Mouse (Mus musculus) intestine, postnatal 0 days (tissue): ENCODE measurements around the gene Upp2. TPM values are rescaled to one million over a fixed set of nuclear protein-coding genes. Genes with fewer than 3 reads are reported as not detected.

Experiments
- ATAC-seq: fragments of 200-750 bp; cut with Nextera tagmentation; 2 replicates; pipeline ENCODE4 v1.8.0; 2017; ENCODE audit warnings: mild to moderate bottlenecking, moderate TSS enrichment, moderate library complexity
- H3K27ac ChIP-seq: fragments of 300-500 bp; sonication (generic); 2 replicates; pipeline ENCODE4 v1.5.1; 2014; ENCODE audit warnings: mild to moderate bottlenecking, low read depth, low read length, moderate library complexity
- H3K27me3 ChIP-seq: fragments of 300-500 bp; sonication (generic); replicated peaks from 2 replicates; pipeline ENCODE4 v1.6.1; 2014; ENCODE audit warnings: low read length, mixed read lengths; ENCODE audit not compliant: control insufficient read depth, insufficient read depth
- H3K36me3 ChIP-seq: fragments of 300-500 bp; sonication (generic); 2 replicates; pipeline ENCODE4 v1.6.1; 2014; ENCODE audit warnings: mild to moderate bottlenecking, moderate library complexity; ENCODE audit not compliant: control insufficient read depth, insufficient read depth
- H3K4me1 ChIP-seq: fragments of 300-500 bp; sonication (generic); replicated peaks from 2 replicates; pipeline ENCODE4 v1.6.1; 2014; ENCODE audit warnings: antibody characterized with exemption, low read length, mixed read lengths; ENCODE audit not compliant: control insufficient read depth, insufficient read depth
- H3K4me2 ChIP-seq: fragments of 300-500 bp; sonication (generic); replicated peaks from 2 replicates; pipeline ENCODE4 v1.6.1; 2014; ENCODE audit warnings: low read depth, mild to moderate bottlenecking, moderate library complexity
- H3K4me3 ChIP-seq: fragments of 300-500 bp; sonication (generic); 2 replicates; pipeline ENCODE4 v1.5.1; 2014; ENCODE audit warnings: low read depth, low read length
- H3K9ac ChIP-seq: fragments of 300-500 bp; sonication (generic); 2 replicates; pipeline ENCODE4 v1.6.1; 2014; ENCODE audit warnings: mild to moderate bottlenecking, low read depth, low read length
- H3K9me3 ChIP-seq: fragments of 300-500 bp; sonication (generic); 2 replicates; pipeline ENCODE4 v1.6.1; 2016; ENCODE audit warnings: mixed run types; ENCODE audit not compliant: control insufficient read depth
- CTCF ChIP-seq: sonication (generic); IDR thresholded peaks from 2 replicates; pipeline ENCODE4 v1.5.1; 2016; ENCODE audit warnings: low read depth, mild to moderate bottlenecking, control low read depth, antibody characterized with exemption, moderate library complexity
- WGBS: fragments of 180-500 bp; shearing (Covaris S2); extraction: QIAGEN DNeasy Blood & Tissue Kit; methylation state at CpG from one replicate; pipeline ENCODE4 v1.1.7; 2014; 5-methylcytosine and 5-hydroxymethylcytosine counted together
- polyA plus RNA-seq: library from polyadenylated mRNA; unstranded; fragments of >200 nt; fragmentation: Nextera tagmentation; extraction: Ambion mirVana; gene quantifications from 2 replicates; pipeline ENCODE4 v1.2.1, GENCODE M21; 2015

The Upp2 gene
- polyA plus RNA-seq, 1 experiment from 2014 or later = 3.8 TPM

DNA sequence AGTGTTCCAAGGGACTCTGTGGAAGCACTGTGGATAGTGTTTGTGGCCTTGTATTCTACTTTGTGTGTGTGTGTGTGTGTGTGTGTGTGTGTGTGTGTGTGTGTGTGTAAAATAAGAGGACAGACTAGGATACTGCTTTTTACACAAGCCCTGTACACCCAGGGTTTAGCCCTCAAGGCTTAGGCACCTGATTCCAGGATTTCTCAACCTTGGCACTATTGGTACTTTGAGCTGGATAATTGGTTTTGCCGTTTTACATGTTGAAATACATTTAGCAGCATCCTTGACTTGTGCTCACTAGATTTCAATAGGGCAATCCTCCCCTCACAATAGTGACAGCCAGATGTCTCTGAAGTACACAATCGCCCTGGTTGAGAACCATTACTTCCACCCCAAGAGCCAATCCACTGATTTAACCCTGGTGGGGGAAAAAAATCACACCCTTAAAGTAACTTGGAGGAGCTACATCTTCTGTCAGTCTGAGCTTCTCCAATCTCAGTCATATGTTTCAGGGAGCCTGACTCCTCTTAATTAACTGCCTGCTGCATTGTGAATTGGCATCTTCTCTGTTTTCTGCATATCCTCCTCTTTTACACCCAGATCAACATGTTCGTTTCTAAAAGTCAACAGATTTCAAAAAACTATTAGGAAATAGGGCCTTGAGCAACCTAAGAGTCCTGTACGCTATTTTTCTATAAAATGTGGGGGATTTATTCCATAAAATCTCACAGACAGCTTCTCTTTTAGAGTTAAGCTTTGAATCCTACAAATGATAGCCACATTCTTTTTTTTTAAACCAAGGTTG lies 1.9 kb downstream of the Upp2 start:
- no peak for ATAC-seq
- no peak overlapping the region for H3K4me3 ChIP-seq
- no peak overlapping the region; the same call in 1 of the 2 replicates for H3K4me2 ChIP-seq
- H3K9me3 ChIP-seq = no peaks in the 10 kb centered on the region
- no peak overlapping the region for H3K27ac ChIP-seq
- no peaks in the 10 kb centered on the region; the same call in 1 of the 2 replicates for H3K4me1 ChIP-seq
- WGBS = 69% methylated on average over 4 of the region's 4 CpGs
- H3K9ac ChIP-seq = no peak overlapping the region
- TF ChIP-seq CTCF = no peak
- H3K36me3 ChIP-seq = no peaks in the 10 kb centered on the region
- H3K27me3 ChIP-seq = no peaks in the 10 kb centered on the region

- TF ChIP-seq CTCF = no peak
Measured at GRCm38 (mm10) chr2:58574167-58574566, 7.1 kb downstream of the Upp2 start.

DNA sequence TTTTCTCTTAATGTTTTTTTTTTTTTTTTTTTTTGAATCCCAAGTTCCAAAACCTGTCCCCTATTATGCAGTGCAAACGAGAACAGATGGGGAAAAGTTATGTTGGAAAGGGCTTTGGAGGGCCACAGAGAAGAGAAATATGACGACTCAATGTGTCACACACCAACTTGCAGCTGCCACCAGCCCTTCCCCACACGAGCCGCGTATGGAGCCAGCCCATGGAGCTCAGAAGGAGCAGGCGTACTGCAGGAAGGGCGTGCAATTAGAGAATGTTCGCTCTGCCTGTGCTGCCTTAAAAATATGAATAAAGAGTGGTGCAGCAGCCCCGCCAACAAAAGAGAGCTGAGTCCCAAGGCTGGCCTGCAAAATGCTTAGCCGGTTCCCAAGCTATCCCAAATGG lies 19.2 kb downstream of the Upp2 start:
- H3K27me3 ChIP-seq = no peaks in the 10 kb centered on the region
- no peak for TF ChIP-seq CTCF
- no peaks in the 10 kb centered on the region for H3K9me3 ChIP-seq
- 75% methylated on average over 10 of the region's 10 CpGs for WGBS
- no peak overlapping the region for H3K9ac ChIP-seq
- H3K4me3 ChIP-seq = no peak overlapping the region
- no peak overlapping the region for H3K27ac ChIP-seq
- no peaks in the 10 kb centered on the region for H3K36me3 ChIP-seq
- no peaks in the 10 kb centered on the region; the same call in 1 of the 2 replicates for H3K4me1 ChIP-seq
- ATAC-seq = no peak
- H3K4me2 ChIP-seq = no peak overlapping the region

More at GRCm38 (mm10) chr2:58574167-58574566, 7.1 kb downstream of the Upp2 start:
- Histone ChIP-seq H3K27me3 (no peaks in the 10 kb centered on the region), H3K36me3 (no peaks in the 10 kb centered on the region), H3K27ac (no peak overlapping the region), H3K9me3 (no peaks in the 10 kb centered on the region), H3K4me1 (no peaks in the 10 kb centered on the region), H3K4me2 (no peak overlapping the region), H3K9ac (no peak overlapping the region), H3K4me3 (no peak overlapping the region)
- WGBS = 78% methylated on average over 2 of the region's 2 CpGs
- ATAC-seq = no peak

DNA sequence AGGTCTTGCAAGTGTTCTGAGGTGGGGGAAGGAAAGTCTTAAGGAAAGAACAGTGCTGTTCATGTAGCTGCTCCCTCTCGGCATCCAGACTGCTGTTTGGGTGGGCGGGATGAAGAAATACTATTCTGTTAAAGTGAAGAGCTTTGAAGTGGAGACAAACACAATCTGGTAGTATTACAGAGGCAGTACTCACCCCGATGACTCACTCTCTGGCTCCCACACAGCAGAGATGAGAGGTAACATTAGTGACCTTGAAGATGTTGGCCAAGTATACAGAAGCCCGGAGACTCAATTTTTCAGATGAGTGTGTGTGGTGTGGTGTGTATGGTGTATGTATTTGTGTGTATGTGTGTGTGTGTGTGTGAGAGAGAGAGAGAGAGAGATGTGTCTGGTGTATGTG lies 22.5 kb downstream of the Upp2 start:
- Histone ChIP-seq H3K4me3 (no peak overlapping the region), H3K36me3 (no peaks in the 10 kb centered on the region), H3K9ac (no peak overlapping the region), H3K27ac (no peak overlapping the region), H3K9me3 (no peaks in the 10 kb centered on the region), H3K27me3 (no peaks in the 10 kb centered on the region), H3K4me2 (no peak overlapping the region), H3K4me1 (no peaks in the 10 kb centered on the region; the same call in 1 of the 2 replicates)
- TF ChIP-seq CTCF = no peak
- WGBS = 37% methylated on average over 4 of the region's 4 CpGs
- ATAC-seq = no peak

- WGBS = 95% methylated on average over 1 of the region's 1 CpGs
- Histone ChIP-seq H3K9me3 (no peaks in the 10 kb centered on the region), H3K27me3 (no peaks in the 10 kb centered on the region), H3K4me1 (no peaks in the 10 kb centered on the region; the same call in 1 of the 2 replicates), H3K4me2 (no peak overlapping the region), H3K27ac (no peak overlapping the region), H3K9ac (no peak overlapping the region), H3K4me3 (no peak overlapping the region), H3K36me3 (no peaks in the 10 kb centered on the region)
- no peak for TF ChIP-seq CTCF
- no peak for ATAC-seq
Measured at GRCm38 (mm10) chr2:58590055-58590454, 23.0 kb downstream of the Upp2 start.

DNA sequence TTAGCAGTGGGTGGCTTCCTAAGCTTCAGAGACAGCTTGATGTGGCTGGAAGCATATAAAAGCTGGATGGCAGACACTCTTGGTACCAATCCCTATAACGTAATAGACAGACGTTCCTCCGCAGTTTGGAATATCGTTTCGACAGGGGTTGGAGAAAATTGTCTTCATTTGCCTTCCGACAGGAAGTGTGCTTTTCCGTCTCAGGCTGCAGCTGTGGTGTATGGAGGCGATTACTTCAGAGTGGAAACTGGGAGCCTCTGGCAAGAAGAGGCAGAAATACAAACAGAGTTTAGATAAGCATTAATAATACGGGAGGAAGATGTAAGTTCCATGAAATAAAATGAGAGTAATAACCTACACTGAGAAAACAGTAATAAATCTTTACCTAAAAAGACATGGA lies 28.3 kb downstream of the Upp2 start:
- Histone ChIP-seq H3K4me3 (no peak overlapping the region), H3K4me2 (no peak overlapping the region), H3K9ac (no peak overlapping the region), H3K36me3 (no peaks in the 10 kb centered on the region), H3K27me3 (no peaks in the 10 kb centered on the region), H3K27ac (no peak overlapping the region; the same call in 1 of the 2 replicates), H3K4me1 (no peaks in the 10 kb centered on the region), H3K9me3 (no peaks in the 10 kb centered on the region)
- no peak for ATAC-seq
- no peak for TF ChIP-seq CTCF
- WGBS = 31% methylated on average over 9 of the region's 9 CpGs
